Mouse (Mus musculus): Measurements from ENCODE around the gene Dmgdh. TPM values are rescaled to one million over a fixed set of nuclear protein-coding genes. Genes with fewer than 3 reads are reported as not detected.
A peak's percentile ranks its signal among the peaks of the same experiment; 100 is the strongest.

The Dmgdh gene
- total RNA-seq, 1 experiment from 2014 or later = not detected

- no peak for ATAC-seq (replicated peaks; ENCODE audit: low read depth, poor library complexity, severe bottlenecking)
These were observed 31.5 kb downstream of the Dmgdh start for GRCm38 (mm10) chr13:93705697-93706096.

GRCm38 (mm10) chr13:93707271-93707670 lies 33.0 kb downstream of the Dmgdh start:
- no peak for ATAC-seq (replicated peaks; ENCODE audit: low read depth, poor library complexity, severe bottlenecking)

GRCm38 (mm10) chr13:93710325-93710724 lies 36.1 kb downstream of the Dmgdh start:
- no peak for ATAC-seq (replicated peaks; ENCODE audit: low read depth, poor library complexity, severe bottlenecking)

GRCm38 (mm10) chr13:93711226-93711625 lies 37.0 kb downstream of the Dmgdh start:
- no peak for ATAC-seq (replicated peaks; ENCODE audit: low read depth, poor library complexity, severe bottlenecking)

- ATAC-seq (replicated peaks; ENCODE audit: low read depth, poor library complexity, severe bottlenecking) = no peak
These were observed 38.1 kb downstream of the Dmgdh start for GRCm38 (mm10) chr13:93712362-93712761.

- ATAC-seq (replicated peaks; ENCODE audit: low read depth, poor library complexity, severe bottlenecking) = no peak
These were observed 39.6 kb downstream of the Dmgdh start for GRCm38 (mm10) chr13:93713826-93714225.

- ATAC-seq (replicated peaks; ENCODE audit: low read depth, poor library complexity, severe bottlenecking) = no peak
These were observed 42.9 kb downstream of the Dmgdh start for GRCm38 (mm10) chr13:93717113-93717512.

GRCm38 (mm10) chr13:93718948-93719347 lies 44.7 kb downstream of the Dmgdh start:
- ATAC-seq (replicated peaks; ENCODE audit: low read depth, poor library complexity, severe bottlenecking) = peak; percentile 79

GRCm38 (mm10) chr13:93721916-93722315 lies 47.7 kb downstream of the Dmgdh start:
- ATAC-seq (replicated peaks; ENCODE audit: low read depth, poor library complexity, severe bottlenecking) = no peak

- no peak for ATAC-seq (replicated peaks; ENCODE audit: low read depth, poor library complexity, severe bottlenecking)
These were observed 49.2 kb downstream of the Dmgdh start for GRCm38 (mm10) chr13:93723455-93723854.

- peak; percentile 68 for ATAC-seq (replicated peaks; ENCODE audit: low read depth, poor library complexity, severe bottlenecking)
These were observed 50.0 kb downstream of the Dmgdh start for GRCm38 (mm10) chr13:93724206-93724605.

GRCm38 (mm10) chr13:93735131-93735636 lies 61.0 kb downstream of the Dmgdh start:
- no peak for ATAC-seq (replicated peaks; ENCODE audit: low read depth, poor library complexity, severe bottlenecking)

- no peak for ATAC-seq (replicated peaks; ENCODE audit: low read depth, poor library complexity, severe bottlenecking)
These were observed 69.9 kb downstream of the Dmgdh start for GRCm38 (mm10) chr13:93744118-93744517.

- no peak for ATAC-seq (replicated peaks; ENCODE audit: low read depth, poor library complexity, severe bottlenecking)
These were observed 78.6 kb downstream of the Dmgdh start for GRCm38 (mm10) chr13:93752597-93753400.

- peak; percentile 94 for ATAC-seq (replicated peaks; ENCODE audit: low read depth, poor library complexity, severe bottlenecking)
These were observed 80.9 kb downstream of the Dmgdh start for GRCm38 (mm10) chr13:93755084-93755483.

GRCm38 (mm10) chr13:93756674-93757073 lies 82.4 kb downstream of the Dmgdh start:
- no peak for ATAC-seq (replicated peaks; ENCODE audit: low read depth, poor library complexity, severe bottlenecking)

- ATAC-seq (replicated peaks; ENCODE audit: low read depth, poor library complexity, severe bottlenecking) = no peak
These were observed 83.3 kb downstream of the Dmgdh start for GRCm38 (mm10) chr13:93757514-93757913.

GRCm38 (mm10) chr13:93758149-93758898 lies 84.1 kb downstream of the Dmgdh start:
- no peak for ATAC-seq (replicated peaks; ENCODE audit: low read depth, poor library complexity, severe bottlenecking)

GRCm38 (mm10) chr13:93761831-93762230 lies 87.6 kb downstream of the Dmgdh start:
- no peak for ATAC-seq (replicated peaks; ENCODE audit: low read depth, poor library complexity, severe bottlenecking)

- ATAC-seq (replicated peaks; ENCODE audit: low read depth, poor library complexity, severe bottlenecking) = 0 out of 2 replicates have a peak, but pooled peaks have one; percentile 22
These were observed 88.6 kb downstream of the Dmgdh start for GRCm38 (mm10) chr13:93762879-93763278.
